Mouse (Mus musculus) hindbrain, embryonic 12.5 days (tissue): ENCODE results near the gene Nfe2. TPM values are rescaled to one million over a fixed set of nuclear protein-coding genes. Genes with fewer than 3 reads are reported as not detected.

Experiments
- ATAC-seq: fragments of 200-750 bp; cut with Nextera tagmentation; 2 replicates; pipeline ENCODE4 v1.8.0; 2017; ENCODE audit warnings: moderate TSS enrichment; ENCODE audit not compliant: low FRiP score
- H3K27ac ChIP-seq: fragments of 300-500 bp; sonication (generic); 2 replicates; pipeline ENCODE4 v1.5.1; 2016; ENCODE audit warnings: mild to moderate bottlenecking
- H3K27me3 ChIP-seq: fragments of 300-500 bp; sonication (generic); 2 replicates; pipeline ENCODE4 v1.6.1; 2016; ENCODE audit warnings: mild to moderate bottlenecking
- H3K36me3 ChIP-seq: fragments of 300-500 bp; sonication (generic); 2 replicates; pipeline ENCODE4 v1.6.1; 2016; ENCODE audit warnings: mild to moderate bottlenecking
- H3K4me1 ChIP-seq: fragments of 300-500 bp; sonication (generic); 2 replicates; pipeline ENCODE4 v1.6.1; 2016
- H3K4me2 ChIP-seq: fragments of 300-500 bp; sonication (generic); replicated peaks from 2 replicates; pipeline ENCODE4 v1.6.1; 2016; ENCODE audit warnings: mild to moderate bottlenecking
- H3K4me3 ChIP-seq: fragments of 300-500 bp; sonication (generic); 2 replicates; pipeline ENCODE4 v1.5.1; 2016; ENCODE audit warnings: mild to moderate bottlenecking
- H3K9ac ChIP-seq: fragments of 300-500 bp; sonication (generic); 2 replicates; pipeline ENCODE4 v1.6.1; 2016; ENCODE audit warnings: mild to moderate bottlenecking, moderate library complexity
- H3K9me3 ChIP-seq: fragments of 300-500 bp; sonication (generic); replicated peaks from 2 replicates; pipeline ENCODE4 v1.6.1; 2016; ENCODE audit warnings: mild to moderate bottlenecking
- WGBS: fragments of 180-500 bp; shearing (Covaris S2); methylation state at CpG from one replicate; pipeline ENCODE4 v1.1.7; 2016; 5-methylcytosine and 5-hydroxymethylcytosine counted together
- microRNA counts: library from miRNA; unstranded; fragments of <30 nt; microRNA quantifications from one replicate; lab custom pipeline; 2017
- microRNA-seq: library from miRNA; unstranded; fragments of <30 nt; microRNA quantifications from one replicate; pipeline ENCODE4, GENCODE M21; 2017
- polyA plus RNA-seq: library from polyadenylated mRNA; unstranded; fragments of >200 nt; fragmentation: Nextera tagmentation; extraction: Ambion mirVana; gene quantifications from 2 replicates; pipeline ENCODE4 v1.2.1, GENCODE M21; 2016

Gene Nfe2
- polyA plus RNA-seq, 1 experiment from 2014 or later, result 5.4 TPM

- Histone ChIP-seq H3K4me1 (no peaks in the 10 kb centered on the region; the same call in 1 of the 2 replicates), H3K4me2 (no peak overlapping the region), H3K4me3 (no peak overlapping the region), H3K36me3 (no peaks in the 10 kb centered on the region), H3K9ac (no peak overlapping the region), H3K9me3 (no peaks in the 10 kb centered on the region), H3K27me3 (no peaks in the 10 kb centered on the region), H3K27ac (no peak overlapping the region)
- ATAC-seq, result no peak
- 89% methylated on average over 3 of the region's 3 CpGs for WGBS
Measured at GRCm38 (mm10) chr15:103227022-103227421, 31.2 kb downstream of the Nfe2 start.

- Histone ChIP-seq H3K27me3 (no peaks in the 10 kb centered on the region), H3K4me1 (peaks cover 9% of the 10 kb centered on the region), H3K9ac (no peak overlapping the region), H3K9me3 (no peaks in the 10 kb centered on the region), H3K36me3 (no peaks in the 10 kb centered on the region), H3K4me2 (no peak overlapping the region), H3K27ac (no peak overlapping the region), H3K4me3 (no peak overlapping the region)
- ATAC-seq, result no peak
- 77% methylated on average over 2 of the region's 2 CpGs for WGBS
Measured at GRCm38 (mm10) chr15:103224161-103224560, 34.0 kb downstream of the Nfe2 start.

- 100% methylated on average over 1 of the region's 1 CpGs for WGBS
- H3K36me3 ChIP-seq, result no peaks in the 10 kb centered on the region
- H3K4me1 ChIP-seq, result peaks cover 11% of the 10 kb centered on the region; the same call in 1 of the 2 replicates
- ATAC-seq, result no peak
- peak overlapping the region; percentile 36; the same call in 1 of the 2 replicates for H3K27ac ChIP-seq
- H3K4me2 ChIP-seq, result no peak overlapping the region
- H3K27me3 ChIP-seq, result no peaks in the 10 kb centered on the region
- no peak overlapping the region for H3K9ac ChIP-seq
- H3K9me3 ChIP-seq, result no peaks in the 10 kb centered on the region
- H3K4me3 ChIP-seq, result no peak overlapping the region
Measured at GRCm38 (mm10) chr15:103221386-103221785, 36.8 kb downstream of the Nfe2 start.

- Histone ChIP-seq H3K9me3 (no peaks in the 10 kb centered on the region), H3K27ac (peak overlapping the region; percentile 36), H3K4me1 (peaks cover 16% of the 10 kb centered on the region), H3K27me3 (no peaks in the 10 kb centered on the region), H3K9ac (no peak overlapping the region), H3K4me2 (no peak overlapping the region), H3K36me3 (no peaks in the 10 kb centered on the region), H3K4me3 (no peak overlapping the region)
- ATAC-seq, result no peak
- WGBS, result 69% methylated on average over 3 of the region's 3 CpGs
Measured at GRCm38 (mm10) chr15:103220785-103221184, 37.4 kb downstream of the Nfe2 start.

DNA sequence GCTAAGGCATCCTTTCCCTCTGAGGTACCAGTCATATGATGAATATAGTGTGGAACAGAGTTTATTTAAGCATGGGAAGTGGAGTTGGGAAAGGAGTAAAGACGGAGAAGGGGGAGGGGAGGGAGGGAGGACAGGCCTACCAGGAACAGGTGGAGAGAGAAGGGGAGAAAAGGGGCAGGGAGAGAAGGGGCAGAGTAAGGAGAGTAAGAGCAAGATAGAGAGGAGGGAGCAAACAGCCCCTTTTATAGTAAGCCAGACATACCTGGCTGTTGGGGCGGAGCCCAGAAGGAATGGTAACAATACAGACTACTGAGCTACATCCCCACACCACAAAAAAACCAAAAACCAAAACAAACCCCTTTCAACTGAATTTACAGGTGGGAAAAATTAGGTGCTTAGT, 42.2 kb downstream of the Nfe2 start:
- no peak for ATAC-seq
- no peaks in the 10 kb centered on the region for H3K27me3 ChIP-seq
- peak overlapping the region; percentile 92 for H3K27ac ChIP-seq
- H3K4me2 ChIP-seq, result peak overlapping the region; percentile 52
- peaks cover 18% of the 10 kb centered on the region for H3K36me3 ChIP-seq
- no peaks in the 10 kb centered on the region for H3K9me3 ChIP-seq
- peaks cover 31% of the 10 kb centered on the region for H3K4me1 ChIP-seq
- no peak overlapping the region for H3K4me3 ChIP-seq
- H3K9ac ChIP-seq, result peak overlapping the region; percentile 8; the same call in 1 of the 2 replicates
- WGBS, result 19% methylated on average over 2 of the region's 2 CpGs

DNA sequence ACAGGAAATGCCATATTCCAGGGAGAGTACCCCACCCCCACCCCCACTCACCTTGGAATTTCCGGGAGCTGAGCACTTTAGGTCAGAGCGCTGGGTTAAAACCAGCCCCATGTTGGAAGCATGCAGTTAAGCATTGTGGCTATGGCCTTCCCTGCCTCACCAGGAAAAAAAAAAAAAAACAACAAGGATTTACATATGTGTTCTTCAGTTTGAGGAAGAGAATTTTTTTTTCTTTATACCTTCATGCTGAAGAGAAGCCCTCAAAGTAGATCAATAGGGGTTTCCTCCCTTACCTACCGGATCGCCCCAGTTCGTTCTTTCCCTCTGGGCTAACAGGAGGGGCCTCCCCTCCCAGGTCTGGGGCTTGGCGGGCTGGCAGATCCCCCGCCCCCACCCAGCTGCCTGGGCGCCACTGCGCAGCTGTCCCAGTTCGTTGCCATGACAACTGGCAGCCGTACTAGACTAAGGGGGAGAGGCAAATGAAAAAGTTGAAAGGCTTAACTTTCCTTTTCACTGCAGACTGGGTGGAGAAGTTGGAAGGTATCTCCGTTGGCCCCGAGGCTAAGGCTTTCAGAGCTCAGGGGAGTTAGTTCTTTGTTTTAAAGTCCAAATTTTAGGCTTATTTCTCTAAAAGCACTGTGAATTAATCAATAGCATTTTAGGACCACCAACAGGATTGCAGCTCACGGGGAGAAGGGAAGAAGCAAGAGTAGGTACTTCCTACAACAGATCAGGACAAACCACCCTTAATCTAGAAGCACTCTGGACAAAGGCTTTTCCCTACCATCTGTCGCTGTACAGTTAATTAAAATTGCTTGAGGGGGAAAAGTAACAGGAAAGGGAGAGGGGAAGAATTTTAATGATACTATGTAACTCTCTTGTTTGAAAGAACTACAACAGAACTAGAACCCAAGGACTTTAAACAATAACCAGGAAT, 43.0 kb downstream of the Nfe2 start:
- peak; percentile 96 for ATAC-seq
- H3K27me3 ChIP-seq, result no peaks in the 10 kb centered on the region
- peak overlapping the region; percentile 39 for H3K4me3 ChIP-seq
- no peaks in the 10 kb centered on the region for H3K9me3 ChIP-seq
- peaks cover 27% of the 10 kb centered on the region for H3K4me1 ChIP-seq
- 0% methylated on average over 15 of the region's 15 CpGs for WGBS
- H3K4me2 ChIP-seq, result peak overlapping the region; percentile 52
- peak overlapping the region; percentile 47 for H3K9ac ChIP-seq
- peak overlapping the region; percentile 92 for H3K27ac ChIP-seq
- peaks cover 26% of the 10 kb centered on the region for H3K36me3 ChIP-seq

DNA sequence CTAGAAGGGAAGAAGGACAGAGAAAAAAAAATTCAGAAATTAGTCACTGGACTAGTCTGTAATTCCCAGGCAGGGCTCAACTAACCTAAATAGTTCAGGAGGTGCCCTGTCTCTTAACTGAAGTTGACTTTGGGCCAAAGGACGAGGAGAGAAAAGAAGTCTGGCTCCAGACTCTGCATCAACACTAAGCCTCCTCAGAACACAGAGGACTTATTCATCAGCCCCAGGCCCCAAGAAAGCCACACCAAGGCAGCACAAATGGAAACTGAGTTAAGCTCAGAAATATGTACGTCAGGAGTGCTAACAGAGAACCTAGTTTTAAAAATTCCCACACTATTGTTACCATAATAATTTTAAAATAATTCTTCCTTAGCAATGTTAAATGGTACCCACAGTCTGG, 44.1 kb downstream of the Nfe2 start:
- 26% methylated on average over 2 of the region's 2 CpGs for WGBS
- Histone ChIP-seq H3K4me2 (peak overlapping the region; percentile 52), H3K9me3 (no peaks in the 10 kb centered on the region), H3K9ac (peak overlapping the region; percentile 42; the same call in 1 of the 2 replicates), H3K27me3 (no peaks in the 10 kb centered on the region), H3K27ac (peak overlapping the region; percentile 78), H3K4me3 (peak overlapping the region; percentile 27), H3K36me3 (peaks cover 37% of the 10 kb centered on the region), H3K4me1 (peaks cover 27% of the 10 kb centered on the region)
- 0 out of 2 replicates have a peak, but pooled peaks have one; percentile 16 for ATAC-seq

- no peak overlapping the region for H3K9ac ChIP-seq
- H3K27me3 ChIP-seq, result no peaks in the 10 kb centered on the region
- H3K4me3 ChIP-seq, result no peak overlapping the region
- H3K9me3 ChIP-seq, result no peaks in the 10 kb centered on the region
- H3K4me1 ChIP-seq, result no peaks in the 10 kb centered on the region
- H3K36me3 ChIP-seq, result peaks cover 71% of the 10 kb centered on the region
- H3K4me2 ChIP-seq, result no peak overlapping the region
- WGBS, result 62% methylated on average over 2 of the region's 2 CpGs
- H3K27ac ChIP-seq, result no peak overlapping the region
- no peak for ATAC-seq
Measured at GRCm38 (mm10) chr15:103205156-103205555, 53.0 kb downstream of the Nfe2 start.

DNA sequence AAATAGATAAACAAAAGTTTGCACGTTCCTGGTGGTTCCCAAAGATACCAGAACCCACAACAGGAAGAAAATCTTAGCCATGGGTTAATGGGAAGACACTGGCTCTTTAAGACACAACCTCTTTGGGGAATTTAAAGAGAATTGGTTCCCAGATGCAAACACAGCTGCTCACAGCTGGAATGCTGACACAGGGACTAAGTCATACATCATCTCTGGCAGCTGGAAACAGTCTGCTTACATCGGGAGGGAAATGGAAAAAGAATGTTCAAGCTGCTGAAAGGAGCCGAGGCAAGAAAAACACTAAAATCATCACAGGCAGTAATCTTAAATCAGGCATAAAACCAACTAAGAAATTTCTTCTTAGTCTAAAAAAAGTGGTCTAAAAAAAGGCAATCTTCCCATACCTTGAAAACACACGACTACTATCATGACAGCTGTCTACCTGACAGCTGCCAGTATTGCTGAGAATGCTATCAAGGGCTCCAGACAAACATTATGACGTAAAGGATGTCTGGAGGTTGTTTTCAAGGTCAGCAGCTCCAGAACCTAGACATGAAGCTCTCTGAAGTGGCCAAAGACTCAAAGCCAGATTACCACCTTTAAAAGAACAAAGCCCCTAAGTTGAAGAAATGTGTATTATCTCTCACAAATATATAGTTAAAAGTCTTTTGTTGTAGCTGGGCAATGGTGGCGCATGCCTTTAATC, 56.0 kb downstream of the Nfe2 start:
- H3K9ac ChIP-seq, result no peak overlapping the region
- H3K36me3 ChIP-seq, result peaks cover 71% of the 10 kb centered on the region
- 61% methylated on average over 6 of the region's 6 CpGs for WGBS
- H3K4me1 ChIP-seq, result no peaks in the 10 kb centered on the region
- ATAC-seq, result no peak
- peak overlapping the region; percentile 35 for H3K27ac ChIP-seq
- H3K4me2 ChIP-seq, result no peak overlapping the region
- no peak overlapping the region for H3K4me3 ChIP-seq
- no peaks in the 10 kb centered on the region for H3K27me3 ChIP-seq
- no peaks in the 10 kb centered on the region for H3K9me3 ChIP-seq

MicroRNAs encoded within 50 kb of the gene (microRNA counts, 519-probe panel; counts per million panel counts)
- microRNA mmu-miR-148b (lab: Ali Mortazavi, UCI), result 4,579 counts per million, percentile 87 among the panel's probes with 10 or more counts

Small RNAs within 50 kb of the gene (microRNA-seq; reads per million reads assigned to microRNA genes)
- 285 reads per million, percentile 61 among the genes with 10 or more reads in this experiment for gene Mir148b

Other genes with a start within 250 kb of the Nfe2 start
- gene Hoxc4, start 239.5 kb downstream of the Nfe2 start, polyA plus RNA-seq, result 34.5 and 59.6 TPM in 2 replicates
- 31.3 and 34.4 TPM in 2 replicates for gene Smug1, start 91.3 kb downstream of the Nfe2 start, polyA plus RNA-seq
- gene Cbx5, start 18.6 kb downstream of the Nfe2 start, polyA plus RNA-seq, result 188 and 190 TPM in 2 replicates
- gene Hnrnpa1, start 18.0 kb downstream of the Nfe2 start, polyA plus RNA-seq, result 1,137 and 1,149 TPM in 2 replicates
- gene Copz1, start 14.3 kb upstream of the Nfe2 start, polyA plus RNA-seq, result 235 and 247 TPM in 2 replicates
- gene Gpr84, start 52.2 kb upstream of the Nfe2 start, polyA plus RNA-seq, result 0.36 and 0.51 TPM in 2 replicates
- gene Zfp385a, start 81.7 kb upstream of the Nfe2 start, polyA plus RNA-seq, result 20.5 and 23.8 TPM in 2 replicates
- 26.8 and 27.0 TPM in 2 replicates for gene Itga5, start 108.4 kb upstream of the Nfe2 start, polyA plus RNA-seq
- gene Gtsf1, start 172.1 kb upstream of the Nfe2 start, polyA plus RNA-seq, result not detected in 2 replicates
- gene Gtsf2, start 190.1 kb upstream of the Nfe2 start, polyA plus RNA-seq, result not detected in 2 replicates
- gene Nckap1l, start 195.4 kb upstream of the Nfe2 start, polyA plus RNA-seq, result 2.1 TPM in 2 replicates
- 51.6 and 54.2 TPM in 2 replicates for gene Pde1b, start 244.6 kb upstream of the Nfe2 start, polyA plus RNA-seq